Mouse (Mus musculus) heart, embryonic 16.5 days (tissue): ENCODE measurements at regions not wholly inside any gene's neighbourhood (a gene's known extent, or its start where the extent isn't known, plus 50 kb on each side); places are given as distances from the start of the nearest gene placed in this dataset.

Experiments
- ATAC-seq: fragments of 200-750 bp; cut with Nextera tagmentation; replicated peaks from 2 replicates; pipeline ENCODE4 v1.8.0; 2017; ENCODE audit warnings: moderate number of reproducible peaks; ENCODE audit not compliant: insufficient read depth, low FRiP score; ENCODE audit errors: extremely low read depth
- H3K27ac ChIP-seq: fragments of 300-500 bp; sonication (generic); 2 replicates; pipeline ENCODE4 v1.5.1; 2014; ENCODE audit warnings: mild to moderate bottlenecking, low read length, control low read depth, moderate library complexity
- H3K27me3 ChIP-seq: fragments of 300-500 bp; sonication (generic); 2 replicates; pipeline ENCODE4 v1.6.1; 2014; ENCODE audit warnings: low read length, mixed read lengths; ENCODE audit not compliant: control insufficient read depth, insufficient read depth
- H3K36me3 ChIP-seq: fragments of 300-500 bp; sonication (generic); 2 replicates; pipeline ENCODE4 v1.6.1; 2014; ENCODE audit not compliant: control insufficient read depth, insufficient read depth
- H3K4me1 ChIP-seq: fragments of 300-500 bp; sonication (generic); 2 replicates; pipeline ENCODE4 v1.6.1; 2014; ENCODE audit warnings: low read length, mixed read lengths; ENCODE audit not compliant: control insufficient read depth, insufficient read depth
- H3K4me2 ChIP-seq: fragments of 300-500 bp; sonication (generic); 2 replicates; pipeline ENCODE4 v1.6.1; 2014; ENCODE audit warnings: low read depth, mild to moderate bottlenecking, control low read depth, low read length
- H3K4me3 ChIP-seq: fragments of 300-500 bp; sonication (generic); 2 replicates; pipeline ENCODE4 v1.5.1; 2014; ENCODE audit warnings: mild to moderate bottlenecking, control low read depth, low read length
- H3K9ac ChIP-seq: fragments of 300-500 bp; sonication (generic); 2 replicates; pipeline ENCODE4 v1.6.1; 2014; ENCODE audit warnings: low read length, control low read depth
- H3K9me3 ChIP-seq: fragments of 300-500 bp; sonication (generic); replicated peaks from 2 replicates; pipeline ENCODE4 v1.6.1; 2016; ENCODE audit warnings: low read length; ENCODE audit not compliant: control insufficient read depth
- WGBS: fragments of 180-500 bp; shearing (Covaris S2); extraction: QIAGEN DNeasy Blood & Tissue Kit; methylation state at CpG from one replicate; pipeline ENCODE4 v1.1.7; 2014; 5-methylcytosine and 5-hydroxymethylcytosine counted together

DNA sequence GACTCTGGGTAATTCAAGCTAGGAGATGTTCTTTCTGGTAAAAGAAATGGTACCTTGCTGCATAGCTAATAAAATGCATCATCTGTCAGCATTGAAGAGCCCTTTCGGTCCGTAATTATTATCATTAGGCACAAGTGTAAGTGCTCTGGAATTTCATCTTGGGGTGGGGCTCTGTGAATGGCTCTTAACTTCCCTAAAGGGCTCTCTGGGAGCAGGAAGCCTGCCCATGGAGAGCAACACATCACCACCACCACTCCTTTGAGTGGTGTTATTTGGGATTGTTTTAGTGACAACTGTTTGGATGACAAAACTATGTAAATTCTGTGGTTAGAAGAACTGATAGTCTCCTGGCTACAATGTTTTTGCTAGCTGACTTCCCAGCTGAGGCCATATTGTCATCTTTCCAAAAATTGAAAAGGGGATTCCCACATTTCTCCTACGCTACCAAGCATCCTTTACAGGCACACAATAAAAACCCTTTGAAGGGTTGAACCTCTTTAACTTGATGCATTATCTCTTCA, 238.5 kb downstream of the Plk2 start:
- Histone ChIP-seq H3K9ac (no peak overlapping the region), H3K4me2 (no peak overlapping the region), H3K27me3 (no peaks in the 10 kb centered on the region), H3K27ac (no peak overlapping the region), H3K4me1 (peaks cover 8% of the 10 kb centered on the region; the same call in 1 of the 2 replicates), H3K36me3 (no peaks in the 10 kb centered on the region), H3K9me3 (no peaks in the 10 kb centered on the region), H3K4me3 (no peak overlapping the region)
- WGBS, result 45% methylated on average over 3 of the region's 3 CpGs
- no peak for ATAC-seq

DNA sequence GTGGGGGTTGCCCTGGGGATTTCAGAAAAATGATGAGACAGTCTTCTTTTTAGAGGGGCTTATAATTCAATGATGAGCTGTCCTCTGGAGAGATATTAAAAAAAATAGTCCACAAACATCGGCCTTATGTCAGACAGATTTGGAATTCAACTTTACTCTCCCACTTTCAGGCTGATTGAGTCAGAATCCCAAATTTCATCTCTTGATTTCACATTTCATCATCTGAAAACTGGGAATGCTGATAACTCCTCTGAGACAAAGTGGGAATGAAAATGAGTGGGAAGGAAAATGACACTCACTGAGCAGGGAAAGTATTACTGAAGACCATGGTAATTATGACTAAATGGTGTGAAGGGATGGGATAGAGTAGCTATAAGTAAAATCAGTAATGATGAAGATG, 239.1 kb downstream of the Plk2 start:
- Histone ChIP-seq H3K4me1 (peaks cover 8% of the 10 kb centered on the region; the same call in 1 of the 2 replicates), H3K9me3 (no peaks in the 10 kb centered on the region), H3K36me3 (no peaks in the 10 kb centered on the region), H3K4me3 (no peak overlapping the region), H3K9ac (no peak overlapping the region), H3K27ac (no peak overlapping the region), H3K27me3 (no peaks in the 10 kb centered on the region), H3K4me2 (no peak overlapping the region)
- WGBS, result 76% methylated on average over 1 of the region's 1 CpGs
- ATAC-seq, result no peak

DNA sequence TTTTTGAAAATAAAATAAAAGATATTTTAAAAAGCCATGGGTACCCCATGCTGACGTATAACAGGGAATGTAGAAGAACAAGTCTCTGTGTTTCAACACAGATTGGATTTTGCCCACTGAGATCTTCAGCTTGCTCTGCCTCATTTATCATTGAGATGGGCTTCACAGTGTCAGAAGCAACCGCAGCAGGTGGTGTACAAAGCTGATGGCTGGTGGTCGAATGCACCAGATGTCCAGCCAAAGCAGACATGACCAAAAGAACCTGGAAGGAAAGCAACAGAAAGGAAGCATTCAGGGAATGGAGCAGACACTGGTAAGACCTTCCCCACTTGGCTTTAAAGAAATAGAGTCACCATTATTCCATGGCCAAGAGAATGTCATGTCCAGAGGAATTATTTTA, 247.9 kb downstream of the Plk2 start:
- peak overlapping the region; percentile 47; the same call in 1 of the 2 replicates for H3K4me2 ChIP-seq
- H3K27ac ChIP-seq, result peak overlapping the region; percentile 86
- no peak overlapping the region for H3K4me3 ChIP-seq
- 77% methylated on average over 3 of the region's 3 CpGs for WGBS
- no peak for ATAC-seq
- no peaks in the 10 kb centered on the region for H3K36me3 ChIP-seq
- peaks cover 8% of the 10 kb centered on the region for H3K4me1 ChIP-seq
- no peaks in the 10 kb centered on the region for H3K27me3 ChIP-seq
- no peaks in the 10 kb centered on the region for H3K9me3 ChIP-seq
- no peak overlapping the region for H3K9ac ChIP-seq

DNA sequence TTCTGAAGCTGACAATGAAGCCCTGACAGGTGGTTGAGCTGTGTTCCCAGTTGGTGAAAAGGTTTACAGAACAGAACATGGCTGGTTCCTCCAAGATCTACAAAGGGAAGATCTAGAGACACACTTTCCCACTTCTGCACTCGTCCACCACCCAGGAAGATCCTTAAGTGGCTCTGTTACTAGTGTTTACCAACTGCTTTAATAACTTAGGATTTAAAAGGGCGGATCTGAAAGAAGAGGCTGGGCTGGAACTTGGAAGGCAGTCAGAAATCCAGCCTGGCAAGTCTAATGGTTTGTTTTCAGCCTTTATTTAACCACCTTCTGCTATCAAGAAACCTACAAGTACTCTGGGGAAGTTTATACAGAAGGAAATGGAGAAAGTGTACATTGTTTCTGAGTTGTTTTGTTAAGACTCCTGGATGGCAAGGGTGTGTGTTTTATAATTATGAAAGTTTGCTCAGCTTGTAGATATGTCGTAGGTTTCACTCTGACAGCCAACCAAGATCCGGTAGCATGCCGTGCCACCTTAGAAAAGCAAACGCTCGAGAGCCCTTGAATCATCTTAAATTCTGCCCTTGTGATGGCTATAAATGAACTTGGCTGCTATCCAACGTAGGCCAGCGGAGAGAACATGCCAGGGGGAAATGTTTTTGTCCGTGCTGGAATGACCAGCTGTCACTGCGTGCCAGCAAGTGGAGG, 248.5 kb downstream of the Plk2 start:
- WGBS, result 6% methylated on average over 11 of the region's 11 CpGs
- no peaks in the 10 kb centered on the region for H3K9me3 ChIP-seq
- no peaks in the 10 kb centered on the region for H3K27me3 ChIP-seq
- peak overlapping the region; percentile 47 for H3K4me2 ChIP-seq
- H3K27ac ChIP-seq, result peak overlapping the region; percentile 86
- peak overlapping the region; percentile 28 for H3K9ac ChIP-seq
- no peaks in the 10 kb centered on the region for H3K36me3 ChIP-seq
- peaks cover 8% of the 10 kb centered on the region for H3K4me1 ChIP-seq
- peak; percentile 85 for ATAC-seq
- H3K4me3 ChIP-seq, result peak overlapping the region; percentile 15

DNA sequence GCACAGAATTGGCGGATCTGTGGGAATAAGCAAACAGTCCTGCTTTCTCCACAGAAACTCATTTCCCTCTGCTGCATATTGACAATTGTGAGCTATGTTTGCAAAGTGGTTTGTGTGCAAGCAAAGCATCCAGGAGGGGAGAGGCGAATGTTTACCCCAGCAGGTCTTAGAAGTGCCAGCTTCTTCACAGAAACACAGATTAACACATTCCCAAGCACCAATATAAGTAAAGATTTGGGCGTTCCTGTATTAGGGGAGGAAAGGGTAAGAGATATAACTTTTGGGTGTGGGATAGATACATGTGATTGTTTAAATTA, 249.0 kb downstream of the Plk2 start:
- peak overlapping the region; percentile 86 for H3K27ac ChIP-seq
- H3K27me3 ChIP-seq, result no peaks in the 10 kb centered on the region
- H3K9ac ChIP-seq, result peak overlapping the region; percentile 28
- peak overlapping the region; percentile 15 for H3K4me3 ChIP-seq
- no peaks in the 10 kb centered on the region for H3K36me3 ChIP-seq
- H3K4me1 ChIP-seq, result peaks cover 8% of the 10 kb centered on the region
- no peak for ATAC-seq
- WGBS, result 24% methylated on average over 3 of the region's 3 CpGs
- H3K4me2 ChIP-seq, result peak overlapping the region; percentile 47
- H3K9me3 ChIP-seq, result no peaks in the 10 kb centered on the region

DNA sequence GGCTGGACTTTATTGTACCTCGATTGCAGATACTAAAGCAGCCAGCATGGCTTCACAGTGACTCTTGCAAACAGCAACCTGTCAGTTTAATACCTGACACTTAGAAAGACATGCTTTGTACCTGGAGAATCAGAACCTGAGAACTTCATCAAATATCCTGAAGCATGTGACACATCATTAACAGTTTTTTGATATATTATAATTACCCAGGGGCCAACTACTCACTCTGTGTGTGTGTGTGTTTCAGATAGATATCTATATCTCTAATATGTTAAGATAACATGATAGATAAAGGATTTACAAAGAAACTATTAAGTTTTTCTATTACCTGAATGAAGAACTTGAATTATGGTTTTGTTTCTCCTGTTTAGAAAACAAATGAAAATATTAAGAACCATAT, 254.5 kb downstream of the Plk2 start:
- ATAC-seq, result no peak
- no peak overlapping the region for H3K9ac ChIP-seq
- no peaks in the 10 kb centered on the region for H3K4me1 ChIP-seq
- no peak overlapping the region for H3K27ac ChIP-seq
- H3K9me3 ChIP-seq, result no peaks in the 10 kb centered on the region
- H3K27me3 ChIP-seq, result no peaks in the 10 kb centered on the region
- no peaks in the 10 kb centered on the region for H3K36me3 ChIP-seq
- no peak overlapping the region for H3K4me2 ChIP-seq
- WGBS, result 50% methylated on average over 1 of the region's 1 CpGs
- H3K4me3 ChIP-seq, result no peak overlapping the region

DNA sequence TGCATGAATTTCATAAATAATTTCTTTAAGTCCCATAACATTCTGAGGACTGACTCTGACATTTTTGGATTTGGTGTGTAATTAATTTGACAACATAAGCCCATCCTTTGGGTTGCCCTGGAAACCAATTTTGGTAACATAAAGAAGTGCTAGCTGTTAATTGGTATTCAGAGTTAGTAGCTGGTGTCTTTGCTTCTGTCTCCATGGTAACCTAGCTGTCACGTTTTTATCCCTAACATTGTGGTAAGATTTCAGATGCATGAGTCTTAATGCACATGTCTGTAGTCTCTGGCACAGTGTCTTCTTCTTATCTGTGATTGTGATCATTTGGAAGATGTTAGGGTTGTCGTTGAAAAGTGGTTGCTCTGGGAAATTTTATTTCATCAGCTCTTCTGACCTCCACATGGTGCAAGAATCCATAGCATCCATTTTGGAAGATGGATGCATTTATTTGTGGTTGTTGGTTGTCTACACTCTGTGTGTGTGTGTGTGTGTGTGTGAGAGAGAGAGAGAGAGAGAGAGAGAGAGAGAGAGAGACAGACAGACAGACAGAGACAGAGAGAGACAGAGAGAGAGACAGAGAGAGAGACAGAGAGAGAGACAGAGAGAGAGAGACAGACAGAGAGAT, 255.1 kb downstream of the Plk2 start:
- Histone ChIP-seq H3K9ac (no peak overlapping the region), H3K4me1 (no peaks in the 10 kb centered on the region), H3K27me3 (no peaks in the 10 kb centered on the region), H3K9me3 (no peaks in the 10 kb centered on the region), H3K4me2 (no peak overlapping the region), H3K36me3 (no peaks in the 10 kb centered on the region), H3K27ac (no peak overlapping the region), H3K4me3 (no peak overlapping the region)
- no peak for ATAC-seq
- 57% methylated on average over 2 of the region's 2 CpGs for WGBS

DNA sequence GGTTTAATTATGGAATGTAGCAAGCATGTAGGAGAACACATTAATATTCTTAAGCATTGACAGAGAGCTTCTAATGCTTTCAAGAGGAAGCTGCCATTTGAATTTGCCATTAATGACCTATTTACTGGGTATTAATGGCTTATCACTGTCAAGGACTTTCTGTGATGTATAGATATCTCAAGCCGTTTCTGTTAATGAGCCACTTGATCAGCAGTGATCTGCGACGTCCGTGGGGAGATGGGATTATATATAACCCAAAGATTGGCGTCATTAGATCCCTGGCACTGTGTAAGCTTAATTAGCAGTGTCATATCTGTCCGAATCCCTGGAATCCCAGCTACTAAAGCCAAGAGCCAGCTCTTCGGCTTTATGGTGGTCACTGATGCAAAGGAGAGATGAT, 257.4 kb downstream of the Plk2 start:
- no peaks in the 10 kb centered on the region for H3K4me1 ChIP-seq
- no peak overlapping the region for H3K4me3 ChIP-seq
- H3K9me3 ChIP-seq, result no peaks in the 10 kb centered on the region
- H3K27ac ChIP-seq, result no peak overlapping the region
- no peak for ATAC-seq
- H3K4me2 ChIP-seq, result no peak overlapping the region
- H3K36me3 ChIP-seq, result no peaks in the 10 kb centered on the region
- H3K27me3 ChIP-seq, result no peaks in the 10 kb centered on the region
- 80% methylated on average over 7 of the region's 7 CpGs for WGBS
- H3K9ac ChIP-seq, result no peak overlapping the region

DNA sequence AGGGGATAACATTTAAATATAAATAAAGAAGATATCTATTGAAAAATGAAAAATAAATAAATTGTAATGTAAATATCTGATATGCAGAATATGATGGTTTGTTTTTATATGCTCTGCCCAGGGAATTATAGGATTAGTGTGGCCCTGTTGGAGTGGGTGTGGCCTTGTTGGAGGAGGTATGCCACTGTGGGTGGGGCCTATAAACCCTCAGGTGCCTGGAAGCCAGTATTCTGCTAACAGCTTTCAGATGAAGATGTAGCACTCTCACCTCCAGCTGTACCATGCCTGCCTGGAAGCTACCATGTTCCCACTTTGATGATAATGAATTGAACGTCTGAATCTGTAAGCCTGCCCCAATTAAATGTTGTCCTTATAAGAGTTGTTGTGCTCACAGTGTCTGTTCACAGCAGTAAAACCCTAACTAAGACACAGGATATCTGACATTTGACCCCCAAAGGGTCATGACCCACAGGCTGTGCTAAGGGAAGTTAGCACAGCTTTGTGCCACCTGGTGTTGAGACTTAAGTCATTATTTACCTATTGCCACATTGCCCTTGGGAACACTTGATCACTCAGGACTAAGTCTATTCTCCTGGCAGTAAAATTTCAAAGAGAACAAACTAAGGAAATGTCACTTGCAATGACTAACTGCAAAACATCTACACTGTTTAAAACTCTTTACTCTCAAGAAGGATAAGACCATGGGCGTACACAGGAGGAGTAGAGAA, 270.4 kb downstream of the Plk2 start:
- H3K36me3 ChIP-seq, result no peaks in the 10 kb centered on the region
- no peak overlapping the region for H3K4me3 ChIP-seq
- no peak overlapping the region for H3K27ac ChIP-seq
- H3K4me1 ChIP-seq, result no peaks in the 10 kb centered on the region
- ATAC-seq, result no peak
- H3K27me3 ChIP-seq, result no peaks in the 10 kb centered on the region
- H3K9ac ChIP-seq, result no peak overlapping the region
- H3K9me3 ChIP-seq, result no peaks in the 10 kb centered on the region
- H3K4me2 ChIP-seq, result no peak overlapping the region
- 56% methylated on average over 2 of the region's 2 CpGs for WGBS
